24 mouse cellular contexts compared by ENCODE assay signal in the genomic region with DNA sequence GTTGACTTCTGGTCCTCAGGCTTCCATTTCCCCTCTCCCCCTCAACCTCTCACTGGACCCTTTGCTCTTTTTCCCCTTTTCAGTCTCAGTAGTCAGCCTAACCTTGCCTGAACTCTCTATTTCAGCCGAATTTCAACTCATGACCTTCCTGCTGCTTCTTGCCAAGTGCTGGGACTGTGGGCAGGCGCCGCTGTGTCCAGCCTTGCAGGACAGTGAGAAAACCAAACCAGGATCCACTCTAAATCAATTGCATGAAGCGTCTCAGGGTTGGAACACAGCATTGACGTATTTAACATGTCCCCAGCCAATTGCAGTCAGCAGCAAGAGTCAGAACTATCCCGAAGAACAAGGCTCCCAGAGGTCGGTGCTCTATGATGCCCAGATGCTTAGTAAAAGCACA. TPM values are rescaled to one million over a fixed set of nuclear protein-coding genes. Genes with fewer than 3 reads are reported as not detected.
DNase-seq lines count a peak whose midpoint lies in the region; ATAC-seq lines count a peak whose summit lies in the region.
"Had no signal": no experiment of that assay in that cellular context is flagged by ENCODE, and none has a peak within 500 bp of the region (broad histone marks: within the 10 kb centered on the region; RNA-seq: fewer than 3 reads in every experiment).

No protein-coding gene starts in this region.

- intact Hi-C loops in gastrocnemius, postnatal 14 days (cut with DNase I; ENCODE audit: low total_unique reads): no loop called here
- intact Hi-C loops in gastrocnemius, postnatal 36 days (cut with DNase I): no loop called here

- no peak overlapping the region for H3K4me2 ChIP-seq in kidney, embryonic 16.5 days (replicated peaks; ENCODE audit: low read depth, low read length)
- H3K4me2 ChIP-seq in forebrain, embryonic 13.5 days: no peak overlapping the region
- H3K4me2 ChIP-seq: midbrain, embryonic 15.5 days; neural tube, embryonic 12.5 days had no signal

- H3K9me3 ChIP-seq in kidney, embryonic 16.5 days (ENCODE audit: low read length): no peaks in the 10 kb centered on the region
- no peaks in the 10 kb centered on the region for H3K9me3 ChIP-seq in forebrain, embryonic 13.5 days (replicated peaks)
- H3K9me3 ChIP-seq: forebrain, embryonic 10.5 days; G1E; limb, embryonic 10.5 days; midbrain, embryonic 15.5 days; neural tube, embryonic 12.5 days had no signal

- DNase-seq in gastrocnemius, postnatal 14 days: peak; percentile 11
- DNase-seq in gastrocnemius, postnatal 36 days: no peak
- peak; percentile 34 for DNase-seq in kidney, adult 18-20 months
- DNase-seq in kidney, adult 8-10 months: peak; percentile 37 to 40
- no peak for DNase-seq in right cerebral cortex, adult 18-20 months
- DNase-seq: cerebellum, adult 18-20 months; cerebellum, postnatal 14 days; forebrain, postnatal 0 days; liver; lung, postnatal 4 days; right cerebral cortex, postnatal 25 days; thymus, postnatal 14 days had no signal

- WGBS in kidney, embryonic 16.5 days: 57% methylated on average over 7 of the region's 7 CpGs
- WGBS in forebrain, embryonic 13.5 days: 84% methylated on average over 7 of the region's 7 CpGs

- no peak for ATAC-seq in kidney, embryonic 16.5 days (ENCODE audit: low FRiP score, low TSS enrichment)
- ATAC-seq in forebrain, embryonic 13.5 days: no peak
- ATAC-seq: forebrain, postnatal 0 days; intestine, postnatal 0 days; midbrain, embryonic 15.5 days had no signal

- H3K27me3 ChIP-seq in kidney, embryonic 16.5 days (ENCODE audit: insufficient read depth, low read length): no peaks in the 10 kb centered on the region
- no peaks in the 10 kb centered on the region for H3K27me3 ChIP-seq in forebrain, embryonic 13.5 days
- H3K27me3 ChIP-seq: midbrain, embryonic 15.5 days; neural tube, embryonic 12.5 days had no signal

- H3K36me3 ChIP-seq in kidney, embryonic 16.5 days (ENCODE audit: insufficient read depth, low read length): no peaks in the 10 kb centered on the region
- no peaks in the 10 kb centered on the region for H3K36me3 ChIP-seq in forebrain, embryonic 13.5 days (ENCODE audit: poor library complexity, severe bottlenecking)
- H3K36me3 ChIP-seq: forebrain, embryonic 10.5 days; G1E; limb, embryonic 10.5 days; midbrain, embryonic 15.5 days; neural tube, embryonic 12.5 days had no signal

- H3K4me3 ChIP-seq in kidney, embryonic 16.5 days (ENCODE audit: low read length): no peak overlapping the region
- H3K4me3 ChIP-seq in forebrain, embryonic 13.5 days: no peak overlapping the region
- H3K4me3 ChIP-seq: forebrain, embryonic 10.5 days; heart, adult 2 months; layer of hippocampus, adult 2 months; limb, embryonic 10.5 days; midbrain, embryonic 15.5 days; neural tube, embryonic 12.5 days had no signal

- no peak overlapping the region for H3K27ac ChIP-seq in kidney, embryonic 16.5 days (ENCODE audit: low read length)
- no peak overlapping the region for H3K27ac ChIP-seq in forebrain, embryonic 13.5 days
- H3K27ac ChIP-seq: forebrain, embryonic 10.5 days; heart, adult 2 months; layer of hippocampus, adult 2 months; limb, embryonic 10.5 days; midbrain, embryonic 15.5 days; neural tube, embryonic 12.5 days had no signal

- peaks cover 10% of the 10 kb centered on the region for H3K4me1 ChIP-seq in kidney, embryonic 16.5 days (ENCODE audit: insufficient read depth, low read length)
- no peaks in the 10 kb centered on the region for H3K4me1 ChIP-seq in forebrain, embryonic 13.5 days
- H3K4me1 ChIP-seq: forebrain, embryonic 10.5 days; limb, embryonic 10.5 days; midbrain, embryonic 15.5 days; neural tube, embryonic 12.5 days had no signal

- no peak overlapping the region for H3K9ac ChIP-seq in kidney, embryonic 16.5 days (replicated peaks; ENCODE audit: low read length)
- no peak overlapping the region for H3K9ac ChIP-seq in forebrain, embryonic 13.5 days
- H3K9ac ChIP-seq: forebrain, postnatal 0 days; midbrain, embryonic 15.5 days; neural tube, embryonic 12.5 days had no signal

RNA-seq across cellular contexts. Expression of a gene that starts 26.1 kb away (rescaled TPM):
- total RNA-seq in gastrocnemius, postnatal 14 days (2021): under 1 TPM; 0.57 to 0.89 TPM
- total RNA-seq in gastrocnemius, postnatal 36 days (2021): under 1 TPM; 0.74 to 0.96 TPM
- 0.19 and 0.30 TPM in 2 replicates for polyA plus RNA-seq in kidney, embryonic 16.5 days (2015; fragmentation: Nextera tagmentation; extraction: Ambion mirVana)
- polyA plus RNA-seq in forebrain, embryonic 13.5 days (2015; fragmentation: Nextera tagmentation; extraction: Ambion mirVana): 1.0 and 1.1 TPM in 2 replicates
- total RNA-seq: CH12.LX; megakaryocyte-erythroid progenitor cell, adult 5-6 weeks had no signal
- polyA plus RNA-seq: G1E; limb, embryonic 10.5 days had no signal

Comparison
In these comparisons a context has a peak if more than half of its experiments do, and no peak if none do; other contexts are left out.
1. DNase-seq: peak in gastrocnemius, postnatal 14 days (single experiment), kidney, adult 18-20 months (single experiment) and kidney, adult 8-10 months (2 of 2); none in gastrocnemius, postnatal 36 days (0 of 2) and right cerebral cortex, adult 18-20 months (single experiment).